Mouse (Mus musculus) stomach, postnatal 0 days (tissue): ENCODE measurements around the gene Oard1.

Source experiments
- CTCF ChIP-seq: IDR thresholded peaks from 2 replicates; pipeline ENCODE4 v1.5.1; 2016; ENCODE audit warnings: antibody characterized with exemption, low read depth, mild to moderate bottlenecking, moderate library complexity
- EP300 ChIP-seq: optimal IDR thresholded peaks from 2 replicates; pipeline ENCODE3; 2016; ENCODE audit warnings: antibody characterized with exemption

DNA sequence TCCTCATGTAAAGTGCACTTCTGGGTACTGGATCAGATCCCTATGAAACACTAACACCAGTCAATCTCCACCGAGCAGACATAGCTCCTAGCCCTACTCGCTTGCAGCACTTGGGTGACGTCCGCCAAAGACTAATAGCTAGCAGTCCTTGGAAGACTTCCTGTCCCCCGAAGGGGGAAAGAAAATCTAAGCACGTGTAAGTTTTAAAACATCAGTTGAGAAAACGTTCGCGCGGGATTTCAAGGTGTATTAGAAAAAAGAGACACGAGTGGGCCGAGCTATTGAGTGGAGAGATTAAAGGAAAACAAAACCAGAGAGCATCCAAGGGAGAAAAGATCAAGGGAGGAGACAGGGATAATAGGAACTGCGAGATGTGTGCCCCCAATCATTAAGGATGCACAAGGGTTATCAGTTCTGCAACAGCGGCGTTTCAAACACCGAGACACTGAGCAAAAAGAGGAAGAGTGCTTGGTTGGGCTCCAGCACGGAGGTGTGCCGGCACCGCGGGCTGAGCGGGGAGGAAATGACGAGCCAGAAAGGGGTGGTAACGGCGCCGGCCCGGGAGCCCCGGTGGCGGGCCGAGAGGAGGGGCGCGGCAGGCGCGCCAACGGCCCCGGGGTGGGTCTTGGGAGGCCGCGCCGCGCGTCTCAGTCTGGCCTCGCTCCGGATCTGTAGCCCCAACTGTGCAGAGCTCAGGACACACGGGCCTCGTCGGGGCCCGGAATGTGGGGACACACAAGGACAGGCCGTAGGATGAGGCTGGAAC is 1.1 kb upstream of the Oard1 start:
- TF ChIP-seq CTCF (no peak), EP300 (no peak)
